ENCODE assay signal across 11 mouse cellular contexts in the genomic region with DNA sequence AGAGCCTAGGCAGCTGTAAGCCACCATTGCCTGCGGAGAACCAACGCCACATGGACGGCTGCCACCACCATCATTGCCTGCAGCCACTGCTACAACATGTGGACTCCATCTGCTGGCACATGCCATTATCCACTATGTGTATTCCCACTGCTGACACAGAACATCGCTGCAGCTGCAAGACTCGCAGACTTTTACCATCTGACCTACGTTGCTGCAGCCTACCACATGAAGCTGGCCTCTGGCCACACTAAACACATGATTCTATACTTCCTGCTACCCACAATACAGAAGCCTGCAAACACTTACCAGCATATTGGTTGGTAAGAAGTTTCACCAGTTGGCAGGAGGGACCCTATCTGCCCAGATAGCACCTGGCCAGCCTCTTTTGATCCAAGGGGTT.
"Had no signal": no experiment of that assay in that cellular context is flagged by ENCODE, and none has a peak within 500 bp of the region (broad histone marks: within the 10 kb centered on the region; RNA-seq: fewer than 3 reads in every experiment).

No protein-coding gene starts in this region.

- ATAC-seq: intestine, embryonic 15.5 days; liver, postnatal 0 days had no signal

- H3K36me3 ChIP-seq: intestine, embryonic 15.5 days; liver, embryonic 13.5 days; midbrain, embryonic 12.5 days had no signal

- H3K4me1 ChIP-seq: intestine, embryonic 15.5 days; liver, embryonic 13.5 days; midbrain, embryonic 12.5 days had no signal

- H3K4me3 ChIP-seq: intestine, embryonic 15.5 days; layer of hippocampus, adult 2 months; liver, embryonic 13.5 days; midbrain, embryonic 12.5 days had no signal

- H3K27me3 ChIP-seq: intestine, embryonic 15.5 days; liver, embryonic 13.5 days; midbrain, embryonic 12.5 days had no signal

- H3K27ac ChIP-seq: intestine, embryonic 15.5 days; layer of hippocampus, adult 2 months; liver, embryonic 13.5 days; midbrain, embryonic 12.5 days had no signal

- DNase-seq: kidney, adult 18-20 months; kidney, postnatal 10 days; kidney, postnatal 4 days; liver; liver, embryonic 13.5 days; liver, postnatal 0 days; lung, postnatal 36 days; thymus, postnatal 36 days had no signal

- H3K4me2 ChIP-seq: intestine, embryonic 15.5 days; liver, embryonic 13.5 days; midbrain, embryonic 12.5 days had no signal

- H3K9me3 ChIP-seq: intestine, embryonic 15.5 days; liver, embryonic 13.5 days; midbrain, embryonic 12.5 days had no signal

- H3K9ac ChIP-seq: intestine, embryonic 15.5 days; liver, embryonic 13.5 days; liver, postnatal 0 days; midbrain, embryonic 12.5 days had no signal
